Mouse (Mus musculus) B cell, adult (primary cell): Measurements from ENCODE around the gene Hus1b. TPM values are rescaled to one million over a fixed set of nuclear protein-coding genes. Genes with fewer than 3 reads are reported as not detected.

ENCODE experiments used
- total RNA-seq: library from RNA; stranded (reverse); gene quantifications from 4 replicates; pipeline ENCODE4 v1.2.4, GENCODE M21; 2023; ENCODE audit not compliant: inconsistent age

The Hus1b gene
- total RNA-seq: 1.1 to 2.8 TPM (median 1.9 TPM) in 4 replicates

DNA sequence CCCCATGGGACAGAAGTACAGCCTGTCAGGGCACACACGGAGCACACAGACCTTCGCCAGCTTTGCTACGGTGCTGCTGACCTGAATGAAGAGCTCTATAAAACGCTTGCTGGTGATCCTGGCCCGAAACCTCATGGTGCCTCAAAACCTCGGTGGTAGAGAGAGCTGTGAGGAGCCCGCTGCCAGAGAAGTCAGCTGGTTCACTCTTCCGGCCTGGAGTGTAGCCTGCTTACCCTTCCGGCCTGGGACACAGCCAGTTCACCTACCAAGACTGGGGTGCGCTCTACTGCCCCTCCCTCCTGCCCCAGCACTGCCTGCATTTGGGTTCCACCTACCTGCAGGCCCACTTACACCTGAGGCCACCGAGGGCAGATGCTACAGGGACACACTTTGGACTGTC, at the start of gene Hus1b:
Hus1b (minus strand) TSS at position 220 of the 400 bp plus-strand sequence.

DNA sequence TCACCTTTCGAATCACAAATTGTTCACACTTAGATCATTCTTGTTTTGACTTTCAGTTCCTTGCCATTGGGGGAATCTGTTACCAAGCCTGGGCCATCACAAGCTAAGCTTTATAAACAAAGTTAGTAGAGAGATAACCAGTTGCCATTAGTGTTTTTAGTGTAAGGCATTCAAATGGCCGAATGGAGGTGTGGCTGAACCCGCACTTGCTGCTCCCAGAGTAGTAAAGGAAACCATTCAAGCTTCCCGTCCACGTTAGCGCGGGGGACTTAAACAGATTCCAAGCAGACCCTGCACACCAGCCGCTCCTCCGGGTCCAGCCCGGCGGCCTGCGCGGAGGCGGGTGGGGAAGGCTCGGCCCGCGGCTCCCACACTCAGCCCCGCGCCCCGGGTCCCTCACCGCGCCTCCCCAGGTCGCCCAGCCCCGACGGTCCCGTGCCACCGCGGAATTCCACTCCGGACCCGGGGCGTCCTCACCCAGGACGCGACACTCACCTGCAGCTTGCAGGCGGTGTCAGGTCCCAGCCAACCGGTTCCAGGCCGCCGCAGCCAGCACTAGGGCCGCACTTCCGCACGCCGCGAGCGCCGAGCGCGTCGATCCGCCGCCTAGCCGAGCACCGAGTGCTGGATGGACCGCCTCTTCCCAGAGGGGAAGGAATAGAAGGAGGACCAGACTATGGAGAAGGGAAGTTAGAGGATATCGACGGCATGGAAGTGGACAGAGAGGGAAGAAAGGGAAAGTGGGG, 26.1 kb upstream of the Hus1b start, which contains the start of the genes Exoc2 and Gm5447:
Exoc2 (minus strand) TSS at position 593 of the 746 bp plus-strand sequence.
Gm5447 (plus strand) TSS at position 704 of the 746 bp plus-strand sequence.

Other genes with a start within 250 kb of the Hus1b start
- 489 to 583 TPM (median 515 TPM) in 4 replicates for gene Irf4, start 198.5 kb downstream of the Hus1b start, total RNA-seq
- gene Exoc2, start 26.3 kb upstream of the Hus1b start, total RNA-seq: 50.0 to 57.3 TPM (median 57.0 TPM) in 4 replicates
- gene Gm5447, start 26.4 kb upstream of the Hus1b start, total RNA-seq: not detected in 4 replicates